Mouse (Mus musculus): Measurements from ENCODE around the gene Tns1.

GRCm38 (mm10) chr1:74107931-74108618 lies 16.2 kb downstream of the Tns1 start:
- no peak for TF ChIP-seq GATA1 (IDR thresholded peaks at IDR 0.05; ENCODE audit: borderline replicate concordance, low read length)
- no peak for TF ChIP-seq FLI1 (IDR thresholded peaks at IDR 0.05; ENCODE audit: low read length)

Measured in megakaryocyte, embryonic 14.5 days (primary cell).